Mouse (Mus musculus) ES-Bruce4 (cell line): ENCODE results near the gene Iqcn. TPM values are rescaled to one million over a fixed set of nuclear protein-coding genes. Genes with fewer than 3 reads are reported as not detected.

Experiments used
- H3K27ac ChIP-seq: 2 replicates; pipeline ENCODE4 v1.5.1; 2012; ENCODE audit warnings: low read length, inconsistent platforms; ENCODE audit not compliant: insufficient read depth
- H3K27me3 ChIP-seq: 2 replicates; pipeline ENCODE4 v1.6.1; 2012; ENCODE audit warnings: mild to moderate bottlenecking, low read length, inconsistent platforms; ENCODE audit not compliant: control insufficient read depth, poor library complexity, insufficient read depth, severe bottlenecking
- H3K36me3 ChIP-seq: 2 replicates; pipeline ENCODE4 v1.6.1; 2012; ENCODE audit warnings: inconsistent platforms, mild to moderate bottlenecking, low read length, moderate library complexity; ENCODE audit not compliant: control insufficient read depth, poor library complexity, insufficient read depth, severe bottlenecking
- H3K4me1 ChIP-seq: one replicate; pipeline ENCODE4 v1.8.1; 2011; ENCODE audit warnings: low read length; ENCODE audit not compliant: control insufficient read depth, insufficient read depth
- H3K4me3 ChIP-seq: 2 replicates; pipeline ENCODE4 v1.5.1; 2011; ENCODE audit warnings: low read depth, mild to moderate bottlenecking, low read length
- H3K9ac ChIP-seq: 2 replicates; pipeline ENCODE4 v1.6.1; 2012; ENCODE audit warnings: low read depth, mild to moderate bottlenecking, inconsistent platforms; ENCODE audit not compliant: poor library complexity, severe bottlenecking
- H3K9me3 ChIP-seq: replicated peaks from 2 replicates; pipeline ENCODE4 v1.6.1; 2012; ENCODE audit warnings: mild to moderate bottlenecking, low read length, inconsistent platforms; ENCODE audit not compliant: control insufficient read depth, poor library complexity, insufficient read depth, severe bottlenecking
- CTCF ChIP-seq: IDR thresholded peaks from one replicate; pipeline ENCODE4 v1.8.1; 2011; ENCODE audit warnings: low read depth, low read length
- EP300 ChIP-seq: IDR thresholded peaks from 2 replicates; pipeline ENCODE4 v1.6.1; 2011; ENCODE audit warnings: low read depth, low read length; ENCODE audit not compliant: insufficient read depth
- POLR2A ChIP-seq: IDR thresholded peaks from one replicate; pipeline ENCODE4 v1.8.1; 2011; ENCODE audit warnings: low read length; ENCODE audit not compliant: insufficient read depth
- polyA plus RNA-seq: library from polyadenylated mRNA; stranded (reverse); fragments of >200 nt; gene quantifications from 2 replicates; pipeline ENCODE4 v1.2.4, GENCODE M21; 2011; ENCODE audit warnings: low read depth; ENCODE audit not compliant: missing spikeins, insufficient read depth, insufficient read length

Iqcn gene
- polyA plus RNA-seq, 1 experiment = not detected

DNA sequence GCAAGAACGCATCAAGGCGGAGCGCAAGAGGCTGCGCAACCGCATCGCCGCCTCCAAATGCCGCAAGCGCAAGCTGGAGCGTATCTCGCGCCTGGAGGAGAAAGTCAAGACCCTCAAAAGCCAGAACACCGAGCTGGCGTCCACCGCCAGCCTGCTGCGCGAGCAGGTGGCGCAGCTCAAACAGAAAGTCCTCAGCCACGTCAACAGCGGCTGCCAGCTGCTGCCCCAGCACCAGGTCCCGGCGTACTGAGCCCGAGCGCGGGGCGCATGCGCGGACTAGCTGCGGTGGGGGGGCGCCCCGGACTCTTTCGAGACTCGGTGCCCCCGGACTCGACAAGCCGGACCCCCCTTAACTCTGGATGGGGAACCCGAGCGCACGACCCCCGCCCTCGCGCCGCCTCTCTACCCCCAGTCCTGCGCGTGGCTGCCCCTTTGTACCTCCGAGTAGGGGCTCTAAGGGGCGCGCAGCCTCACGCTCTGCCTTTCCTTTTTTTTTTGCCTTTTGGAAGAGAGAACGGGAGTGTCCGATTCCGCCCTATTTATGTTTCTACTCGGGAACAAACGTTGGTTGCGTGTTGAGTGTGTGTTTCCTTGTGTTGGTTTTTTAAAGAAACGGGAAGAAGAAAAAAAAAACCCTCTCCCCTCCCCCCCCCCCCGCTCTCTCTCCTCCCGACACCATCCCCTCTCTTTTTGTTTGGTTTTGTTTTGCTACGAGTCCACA, 3.3 kb upstream of the Iqcn start:
- Histone ChIP-seq H3K9me3 (no peaks in the 10 kb centered on the region), H3K27me3 (no peaks in the 10 kb centered on the region), H3K4me1 (no peaks in the 10 kb centered on the region)

GRCm38 (mm10) chr8:70700555-70700922, 2.7 kb upstream of the Iqcn start:
- no peaks in the 10 kb centered on the region for H3K36me3 ChIP-seq
- TF ChIP-seq EP300 (peak; percentile 61; the same call in 1 of the 2 replicates), CTCF (peak; percentile 80), POLR2A (no peak)
- no peaks in the 10 kb centered on the region for H3K4me1 ChIP-seq
- peak overlapping the region; percentile 95 for H3K9ac ChIP-seq
- H3K27ac ChIP-seq = no peak overlapping the region
- H3K9me3 ChIP-seq = no peaks in the 10 kb centered on the region
- H3K27me3 ChIP-seq = no peaks in the 10 kb centered on the region
- peak overlapping the region; percentile 69 for H3K4me3 ChIP-seq

More for the DNA sequence above, 3.3 kb upstream of the Iqcn start:
- peak overlapping the region; percentile 69 for H3K4me3 ChIP-seq
- peak overlapping the region; percentile 95 for H3K9ac ChIP-seq
- H3K36me3 ChIP-seq = no peaks in the 10 kb centered on the region
- TF ChIP-seq EP300 (no peak), CTCF (no peak), POLR2A (no peak)
- peak overlapping the region; percentile 12; the same call in 1 of the 2 replicates for H3K27ac ChIP-seq

DNA sequence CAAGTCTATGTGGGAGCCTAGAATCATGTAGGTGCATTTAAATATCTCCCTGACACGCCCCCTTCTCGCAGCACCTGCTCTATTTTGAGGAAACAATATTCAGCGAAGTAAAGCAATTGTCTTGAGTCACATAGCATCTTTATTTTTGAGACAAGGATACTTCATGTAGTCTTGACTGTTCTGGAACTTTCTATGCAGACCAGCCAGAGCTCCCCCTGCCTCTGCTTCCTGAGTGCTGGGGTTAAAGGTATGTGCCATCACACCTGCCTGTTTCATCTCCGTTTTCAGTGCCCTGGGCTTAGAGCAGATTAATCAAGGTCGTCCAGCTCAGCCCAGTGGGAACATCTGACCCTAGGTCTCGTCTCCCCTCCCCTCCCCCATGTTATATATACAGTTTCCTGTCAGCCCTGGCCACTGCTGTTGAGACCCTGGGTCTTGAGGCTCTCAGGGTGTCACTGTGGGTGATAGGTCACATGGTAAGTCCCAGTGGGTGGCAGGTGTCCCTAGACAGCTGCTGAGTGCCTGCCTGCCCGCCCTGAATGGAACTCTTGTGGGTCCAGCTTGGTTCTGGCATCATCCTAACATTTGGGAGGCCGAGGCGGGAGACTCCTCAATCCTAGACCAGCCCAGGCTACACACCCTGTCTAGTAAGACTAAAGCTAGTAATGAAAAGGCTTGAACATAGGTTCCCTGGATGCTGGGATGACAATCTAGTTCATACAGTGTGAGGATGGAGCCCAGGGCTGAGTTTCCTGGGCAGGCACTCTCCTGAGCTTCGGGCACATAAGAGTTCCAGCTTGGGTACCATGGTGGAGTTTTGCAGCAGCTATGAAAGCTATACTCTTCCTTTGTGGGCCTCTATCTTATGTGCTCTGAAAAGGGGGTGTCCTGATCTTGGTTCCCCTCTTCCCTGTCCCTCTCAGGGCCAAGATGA, 1.9 kb upstream of the Iqcn start:
- no peaks in the 10 kb centered on the region for H3K9me3 ChIP-seq
- no peaks in the 10 kb centered on the region for H3K4me1 ChIP-seq

DNA sequence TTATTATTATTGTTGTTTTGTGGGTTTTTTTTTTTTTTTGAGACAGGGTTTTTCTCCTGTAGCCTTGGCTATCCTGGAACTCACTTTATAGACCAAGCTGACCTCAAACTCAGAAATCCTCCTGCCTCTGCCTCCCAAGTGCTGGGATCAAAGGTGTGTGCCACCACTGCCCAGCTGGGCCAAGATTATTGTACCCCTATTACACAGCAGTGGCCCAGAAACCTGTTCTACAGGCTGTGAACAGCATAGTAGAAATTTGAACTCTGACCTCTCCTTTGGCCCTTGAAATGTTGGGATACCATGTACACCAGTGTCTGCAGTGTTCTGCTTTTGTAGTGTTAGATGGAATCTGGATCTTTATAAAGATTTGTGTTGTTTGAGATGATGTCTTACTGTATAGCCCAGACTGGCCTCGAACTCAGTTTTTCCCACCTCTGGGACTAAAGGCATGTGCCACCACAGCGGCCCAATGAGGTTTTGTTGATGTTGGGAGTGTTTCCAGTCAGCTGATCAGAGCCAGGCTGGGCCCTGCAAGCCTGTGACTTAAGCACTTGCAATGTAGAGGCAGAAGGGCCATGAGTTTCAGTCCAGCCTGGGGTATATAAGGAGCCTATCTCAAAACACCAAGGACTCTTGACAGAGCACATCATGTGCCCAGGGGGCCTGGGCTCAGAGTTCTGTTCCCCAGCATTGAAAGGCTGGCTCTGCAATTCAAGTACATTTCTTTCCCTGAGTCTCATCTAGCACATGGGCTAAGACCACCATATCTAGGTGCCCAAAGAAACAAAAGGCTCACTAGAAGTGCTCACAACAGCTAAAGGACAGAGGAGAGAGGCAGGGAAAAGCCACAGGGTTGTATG, 1.0 kb upstream of the Iqcn start:
- TF ChIP-seq POLR2A (no peak), CTCF (no peak), EP300 (no peak)
- H3K36me3 ChIP-seq = no peaks in the 10 kb centered on the region
- no peak overlapping the region for H3K4me3 ChIP-seq
- H3K4me1 ChIP-seq = no peaks in the 10 kb centered on the region
- no peaks in the 10 kb centered on the region for H3K27me3 ChIP-seq
- no peak overlapping the region for H3K27ac ChIP-seq
- no peak overlapping the region for H3K9ac ChIP-seq
- H3K9me3 ChIP-seq = no peaks in the 10 kb centered on the region

More for the DNA sequence above, 1.9 kb upstream of the Iqcn start:
- Histone ChIP-seq H3K9ac (0 out of 2 replicates have a peak overlapping the region, but pooled peaks have one; percentile 15), H3K27me3 (no peaks in the 10 kb centered on the region), H3K4me3 (peak overlapping the region; percentile 8; the same call in 1 of the 2 replicates), H3K27ac (no peak overlapping the region), H3K36me3 (no peaks in the 10 kb centered on the region)
- TF ChIP-seq CTCF = no peak
- TF ChIP-seq EP300 = no peak
- no peak for TF ChIP-seq POLR2A

DNA sequence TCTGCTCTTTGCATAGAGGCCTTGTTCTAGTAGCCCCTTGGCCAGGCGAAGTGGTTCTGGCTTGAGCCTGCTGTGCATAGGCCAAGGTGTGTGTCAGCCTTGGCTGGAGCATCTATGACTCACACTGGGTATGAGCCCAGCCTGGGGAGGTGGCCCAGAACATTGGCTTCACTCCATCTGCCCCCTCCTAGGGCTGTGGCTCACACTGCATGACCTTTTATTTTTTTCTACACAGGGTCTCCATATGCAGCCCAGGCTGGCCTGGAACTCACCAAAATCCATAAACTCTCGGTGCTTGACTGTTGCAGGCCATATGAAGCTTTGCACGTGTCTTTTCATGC, 445 bp upstream of the Iqcn start:
- Histone ChIP-seq H3K27ac (no peak overlapping the region), H3K4me3 (no peak overlapping the region), H3K9me3 (no peaks in the 10 kb centered on the region), H3K36me3 (no peaks in the 10 kb centered on the region), H3K9ac (no peak overlapping the region), H3K4me1 (no peaks in the 10 kb centered on the region), H3K27me3 (no peaks in the 10 kb centered on the region)
- TF ChIP-seq EP300 (no peak), CTCF (no peak)
